Mouse (Mus musculus): ENCODE data around the gene S100a8.

The S100a8 gene

GRCm38 (mm10) chr3:90668846-90669245 is at the start of gene S100a8:
TSS of gene S100a8 (plus strand) at chr3:90668978.
- no peak for DNase-seq (ENCODE audit: low read depth, low spot score)

DNA sequence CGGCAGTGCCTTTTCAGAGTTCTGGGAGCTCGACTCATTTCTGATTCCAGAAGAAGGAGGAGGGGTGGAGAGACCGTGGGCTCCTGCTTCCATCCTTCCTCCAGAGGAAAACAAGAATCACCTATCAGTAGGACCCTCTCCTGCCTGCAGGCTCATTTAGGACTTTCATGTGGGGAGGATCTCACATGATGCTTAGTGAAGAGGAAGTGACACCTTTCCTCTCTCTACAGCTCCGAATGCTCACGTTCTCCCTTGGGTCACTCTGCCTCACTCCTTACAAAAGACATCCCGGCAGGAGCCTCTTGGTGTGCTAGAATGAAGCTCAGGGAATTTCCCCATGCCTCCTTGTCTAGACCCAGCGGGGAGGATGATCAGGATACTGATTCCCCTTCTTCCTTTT is 47.2 kb upstream of the S100a8 start:
- no peak for DNase-seq (ENCODE audit: low read depth, low spot score)

DNA sequence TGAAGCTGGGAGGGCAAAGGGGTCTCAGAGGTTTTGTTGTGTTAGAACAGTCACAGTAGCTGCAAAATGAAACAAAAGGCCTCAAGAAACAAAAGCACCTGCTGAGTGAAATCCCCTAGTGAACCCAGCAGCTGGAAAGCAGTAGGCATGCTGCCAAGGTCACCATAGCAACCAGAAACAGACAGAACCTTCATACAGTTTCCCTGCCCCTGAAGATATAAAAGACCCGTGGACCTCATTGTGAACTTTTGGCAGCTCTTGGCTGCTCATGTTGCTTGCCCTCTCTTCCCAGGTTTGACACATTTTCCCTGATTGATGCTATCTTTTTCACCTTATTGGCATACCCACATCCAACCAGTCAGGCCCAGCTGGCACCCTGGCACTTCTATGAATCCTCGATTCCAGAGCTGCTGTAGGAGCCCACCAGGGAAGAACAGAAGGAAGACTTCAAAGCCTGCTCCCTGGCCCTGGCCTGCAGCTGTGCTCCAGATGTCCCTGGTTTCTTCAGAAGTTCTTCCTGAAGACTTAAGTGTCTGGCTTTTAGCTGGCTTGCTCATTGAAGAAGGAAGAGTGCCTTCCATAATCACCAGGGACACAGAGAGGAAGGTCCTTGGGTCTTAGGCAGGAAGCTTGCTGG is 45.2 kb upstream of the S100a8 start:
- no peak for DNase-seq (ENCODE audit: low read depth, low spot score)

GRCm38 (mm10) chr3:90625496-90625895 is 43.3 kb upstream of the S100a8 start:
- no peak for DNase-seq (ENCODE audit: low read depth, low spot score)

DNA sequence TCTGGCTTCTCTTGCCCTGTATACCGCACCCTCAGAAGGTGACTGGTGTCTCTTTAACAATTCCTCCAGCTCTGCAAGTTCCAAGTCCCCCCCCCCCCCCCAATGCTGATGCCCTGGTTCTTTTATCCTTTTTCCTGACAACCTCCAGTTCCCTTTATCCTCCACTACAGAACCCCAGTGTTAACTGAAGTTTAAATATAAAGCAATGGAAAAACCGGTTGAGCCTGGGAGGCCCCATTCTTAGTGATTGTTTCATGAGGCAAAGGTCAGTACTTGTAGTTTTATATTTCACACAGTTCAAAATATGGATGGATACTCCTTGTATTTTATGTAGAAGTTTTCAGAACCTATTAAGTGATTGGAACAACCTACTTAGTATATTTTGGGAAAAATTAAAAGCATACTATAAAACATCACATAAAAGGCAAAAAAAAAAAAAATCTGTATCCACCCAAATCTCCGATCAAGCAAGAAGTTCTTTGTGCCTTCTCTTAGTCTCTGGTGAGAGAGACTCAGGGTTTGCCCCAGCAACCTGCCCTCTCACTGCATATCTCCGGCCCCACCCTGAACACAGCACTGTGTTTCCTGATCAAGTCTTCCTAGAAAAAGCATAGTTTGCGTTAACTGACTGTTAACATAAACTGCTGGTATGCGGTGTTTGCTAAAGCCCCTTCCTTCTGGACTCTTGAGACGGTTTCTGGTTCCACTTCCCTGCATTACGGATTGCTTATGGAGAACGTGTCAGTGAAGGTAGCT is 42.3 kb upstream of the S100a8 start:
- DNase-seq (ENCODE audit: low read depth, low spot score), result no peak

GRCm38 (mm10) chr3:90627366-90627765 is 41.4 kb upstream of the S100a8 start:
- no peak for DNase-seq (ENCODE audit: low read depth, low spot score)

GRCm38 (mm10) chr3:90627807-90628206 is 41.0 kb upstream of the S100a8 start:
- DNase-seq (ENCODE audit: low read depth, low spot score), result no peak

DNA sequence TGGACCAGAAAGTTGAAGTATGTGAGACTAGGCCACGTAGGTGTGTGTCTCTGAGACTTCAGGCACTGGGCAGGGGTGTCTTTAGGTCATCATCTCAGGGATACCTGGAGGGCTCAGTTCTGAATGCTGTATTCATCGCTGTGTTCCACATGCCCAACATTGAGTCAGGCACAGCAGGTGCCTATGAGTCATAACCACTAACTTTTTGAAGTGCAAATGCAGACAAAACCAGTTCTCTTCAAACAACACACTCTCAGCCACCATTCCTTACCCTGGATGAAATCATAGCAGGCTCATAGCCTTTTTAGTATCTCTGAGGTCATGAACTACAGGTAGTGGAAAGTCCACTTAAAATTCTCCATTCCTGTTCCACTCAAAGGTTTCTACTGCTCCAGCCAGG is 39.5 kb upstream of the S100a8 start:
- DNase-seq (ENCODE audit: low read depth, low spot score), result no peak

DNA sequence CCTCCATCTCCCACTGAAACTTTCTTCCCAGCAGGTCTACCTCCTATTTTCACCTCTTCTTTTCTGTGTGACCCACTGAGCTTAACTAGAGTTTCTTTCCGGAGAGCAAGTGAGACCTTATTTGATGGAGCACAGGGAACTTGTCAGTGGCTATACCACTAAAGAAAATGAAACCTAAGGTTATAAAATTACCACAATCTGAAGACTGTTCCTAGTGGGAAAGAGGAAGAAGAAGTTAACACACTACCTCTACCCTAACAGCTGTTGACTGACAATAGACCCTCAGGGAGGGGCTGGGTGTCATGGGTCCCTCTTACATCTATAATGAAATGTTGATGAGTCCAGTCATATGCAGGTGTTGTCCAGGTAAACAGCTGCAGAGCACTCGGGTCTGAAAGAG is 36.8 kb upstream of the S100a8 start:
- no peak for DNase-seq (ENCODE audit: low read depth, low spot score)

- DNase-seq (ENCODE audit: low read depth, low spot score), result no peak
These were observed 30.1 kb upstream of the S100a8 start for GRCm38 (mm10) chr3:90638511-90639275.

GRCm38 (mm10) chr3:90639511-90640154 is 29.1 kb upstream of the S100a8 start:
- peak; percentile 29 for DNase-seq (ENCODE audit: low read depth, low spot score)

GRCm38 (mm10) chr3:90640981-90641380 is 27.8 kb upstream of the S100a8 start:
- no peak for DNase-seq (ENCODE audit: low read depth, low spot score)

DNA sequence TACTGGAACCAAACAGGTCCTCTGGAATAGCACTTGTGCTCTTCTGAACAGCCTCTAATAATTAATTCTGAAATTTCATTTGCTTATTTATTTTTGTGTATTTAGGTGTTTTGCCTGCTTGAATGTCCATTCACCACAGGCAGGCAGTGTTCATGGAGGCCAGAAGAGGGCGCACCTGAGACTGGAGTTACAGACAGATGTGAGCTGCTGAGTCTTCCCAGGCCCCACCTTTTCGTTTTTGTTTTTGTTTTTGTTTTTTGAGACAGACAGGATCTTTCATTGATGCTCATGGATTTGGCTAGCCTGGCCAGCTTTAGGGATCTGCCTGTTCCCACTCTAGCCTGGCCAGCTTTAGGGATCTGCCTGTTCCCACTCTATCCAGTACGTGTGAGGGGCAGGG is 24.6 kb upstream of the S100a8 start:
- DNase-seq (ENCODE audit: low read depth, low spot score), result no peak

- no peak for DNase-seq (ENCODE audit: low read depth, low spot score)
These were observed 21.5 kb upstream of the S100a8 start for GRCm38 (mm10) chr3:90647291-90647690.

- no peak for DNase-seq (ENCODE audit: low read depth, low spot score)
These were observed 19.8 kb upstream of the S100a8 start for GRCm38 (mm10) chr3:90648981-90649380.

GRCm38 (mm10) chr3:90649832-90650231 is 18.9 kb upstream of the S100a8 start:
- no peak for DNase-seq (ENCODE audit: low read depth, low spot score)

GRCm38 (mm10) chr3:90652878-90653508 is 15.8 kb upstream of the S100a8 start:
- DNase-seq (ENCODE audit: low read depth, low spot score), result no peak

- no peak for DNase-seq (ENCODE audit: low read depth, low spot score)
These were observed 15.1 kb upstream of the S100a8 start, which contains the start of gene S100a7a for GRCm38 (mm10) chr3:90653717-90654116. TSS of gene S100a7a (plus strand) at chr3:90654017.

GRCm38 (mm10) chr3:90657405-90657804 is 11.4 kb upstream of the S100a8 start:
- DNase-seq (ENCODE audit: low read depth, low spot score), result no peak

- no peak for DNase-seq (ENCODE audit: low read depth, low spot score)
These were observed 9.3 kb upstream of the S100a8 start for GRCm38 (mm10) chr3:90659364-90660044.

GRCm38 (mm10) chr3:90664219-90664618 is 4.6 kb upstream of the S100a8 start:
- no peak for DNase-seq (ENCODE audit: low read depth, low spot score)

Data from c-Kit-negative CD71-positive TER-119-positive erythroid progenitor cells, embryonic 14.5 days (primary cell).